Mouse (Mus musculus): ENCODE measurements around the gene Stag3. TPM values are rescaled to one million over a fixed set of nuclear protein-coding genes. Genes with fewer than 3 reads are reported as not detected.

The Stag3 gene
- polyA plus RNA-seq, 1 experiment from 2014 or later, result 2.5 TPM

DNA sequence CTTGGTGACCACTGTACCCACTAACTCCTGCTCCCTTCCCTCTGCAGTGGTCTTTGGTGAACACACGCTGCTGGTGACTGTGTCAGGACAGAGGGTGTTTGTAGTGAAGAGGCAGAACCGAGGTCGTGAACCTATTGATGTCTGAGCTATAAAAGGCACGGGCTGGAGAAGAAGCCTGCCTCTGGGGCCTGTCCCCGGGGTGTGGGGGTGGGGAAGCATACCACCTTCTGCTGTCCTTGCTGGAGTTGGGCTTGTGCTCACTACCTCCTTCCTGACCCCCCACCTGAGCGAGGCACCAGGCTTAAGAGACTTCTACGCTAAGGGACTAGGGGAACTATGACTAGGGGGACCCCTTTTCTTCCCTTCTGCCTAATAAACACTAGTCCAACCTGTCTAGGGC lies 21.0 kb upstream of the Stag3 start:
- H3K9me3 ChIP-seq (replicated peaks), result no peaks in the 10 kb centered on the region
- H3K27ac ChIP-seq (replicated peaks), result no peak overlapping the region
- 84% methylated on average over 7 of the region's 7 CpGs for WGBS
- H3K36me3 ChIP-seq, result peaks cover 56% of the 10 kb centered on the region
- DNase-seq (ENCODE audit: low spot score), result no peak
- no peaks in the 10 kb centered on the region for H3K27me3 ChIP-seq (ENCODE audit: low read depth, poor library complexity, severe bottlenecking)
- H3K4me3 ChIP-seq, result 0 out of 2 replicates have a peak overlapping the region, but pooled peaks have one; percentile 2
- peaks cover 38% of the 10 kb centered on the region for H3K4me1 ChIP-seq

DNA sequence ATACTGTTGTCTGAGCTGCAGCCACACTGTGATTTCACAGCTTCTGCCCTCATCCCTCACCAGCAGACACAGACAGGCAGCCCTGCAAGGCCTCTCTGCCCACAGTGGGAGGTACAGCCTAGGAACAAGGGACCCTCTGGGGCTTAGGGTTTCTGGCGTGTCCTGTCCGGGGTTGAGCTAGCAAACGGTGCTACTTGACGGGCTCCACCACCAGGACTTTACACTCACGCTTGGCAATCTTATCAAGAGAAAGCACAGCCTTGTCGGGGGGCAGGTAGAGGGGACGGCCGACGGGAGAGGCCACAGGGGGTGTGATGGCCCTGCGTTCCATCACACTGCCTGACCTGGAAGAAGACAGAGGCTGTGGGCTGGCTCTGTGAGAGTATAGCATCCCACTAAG lies 20.0 kb upstream of the Stag3 start:
- Histone ChIP-seq H3K4me3 (no peak overlapping the region), H3K27me3 (ENCODE audit: low read depth, poor library complexity, severe bottlenecking) (no peaks in the 10 kb centered on the region), H3K36me3 (peaks cover 56% of the 10 kb centered on the region), H3K27ac (replicated peaks) (no peak overlapping the region), H3K9me3 (replicated peaks) (no peaks in the 10 kb centered on the region), H3K4me1 (peaks cover 43% of the 10 kb centered on the region)
- no peak for DNase-seq (ENCODE audit: low spot score)
- WGBS, result 90% methylated on average over 10 of the region's 10 CpGs

GRCm38 (mm10) chr5:138260834-138261233 lies 19.2 kb upstream of the Stag3 start:
- H3K27me3 ChIP-seq (ENCODE audit: low read depth, poor library complexity, severe bottlenecking), result no peaks in the 10 kb centered on the region
- no peak overlapping the region for H3K4me3 ChIP-seq
- WGBS, result 95% methylated on average over 11 of the region's 11 CpGs
- H3K27ac ChIP-seq (replicated peaks), result no peak overlapping the region
- H3K4me1 ChIP-seq, result peaks cover 42% of the 10 kb centered on the region
- no peaks in the 10 kb centered on the region for H3K9me3 ChIP-seq (replicated peaks)
- no peak for DNase-seq (ENCODE audit: low spot score)
- peaks cover 61% of the 10 kb centered on the region for H3K36me3 ChIP-seq

DNA sequence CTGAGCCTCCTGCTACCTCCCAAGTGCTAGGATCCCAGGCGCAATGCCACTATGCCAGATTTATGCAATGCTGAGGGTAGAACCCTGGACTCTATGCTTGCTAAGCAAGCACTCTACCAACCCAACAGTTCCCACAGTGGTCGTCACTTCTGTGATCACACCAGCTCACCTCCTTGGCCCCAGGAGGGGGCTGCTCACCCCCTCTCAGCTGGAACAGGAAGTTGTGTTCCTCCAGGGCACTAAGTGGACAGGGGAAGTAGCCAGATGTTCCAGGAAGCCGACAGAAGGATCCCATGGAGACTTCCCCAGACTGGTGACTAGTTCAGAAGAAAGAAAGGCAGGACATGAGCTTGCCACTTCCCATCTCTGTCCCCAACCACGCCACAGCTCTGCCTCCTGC lies 18.0 kb upstream of the Stag3 start:
- H3K9me3 ChIP-seq (replicated peaks), result no peaks in the 10 kb centered on the region
- H3K4me3 ChIP-seq, result peak overlapping the region; percentile 99
- H3K36me3 ChIP-seq, result peaks cover 72% of the 10 kb centered on the region
- 86% methylated on average over 4 of the region's 4 CpGs for WGBS
- no peak for DNase-seq (ENCODE audit: low spot score)
- peaks cover 31% of the 10 kb centered on the region for H3K4me1 ChIP-seq
- H3K27me3 ChIP-seq (ENCODE audit: low read depth, poor library complexity, severe bottlenecking), result no peaks in the 10 kb centered on the region
- H3K27ac ChIP-seq (replicated peaks), result no peak overlapping the region

- H3K36me3 ChIP-seq, result peaks cover 71% of the 10 kb centered on the region
- H3K27ac ChIP-seq (replicated peaks), result peak overlapping the region; percentile 92; the same call in 1 of the 2 replicates
- 75% methylated on average over 18 of the region's 18 CpGs for WGBS
- H3K4me1 ChIP-seq, result peaks cover 31% of the 10 kb centered on the region
- no peaks in the 10 kb centered on the region for H3K27me3 ChIP-seq (ENCODE audit: low read depth, poor library complexity, severe bottlenecking)
- H3K9me3 ChIP-seq (replicated peaks), result no peaks in the 10 kb centered on the region
- H3K4me3 ChIP-seq, result peak overlapping the region; percentile 99
- no peak for DNase-seq (ENCODE audit: low spot score)
These were observed 17.3 kb upstream of the Stag3 start for GRCm38 (mm10) chr5:138262582-138263240.

DNA sequence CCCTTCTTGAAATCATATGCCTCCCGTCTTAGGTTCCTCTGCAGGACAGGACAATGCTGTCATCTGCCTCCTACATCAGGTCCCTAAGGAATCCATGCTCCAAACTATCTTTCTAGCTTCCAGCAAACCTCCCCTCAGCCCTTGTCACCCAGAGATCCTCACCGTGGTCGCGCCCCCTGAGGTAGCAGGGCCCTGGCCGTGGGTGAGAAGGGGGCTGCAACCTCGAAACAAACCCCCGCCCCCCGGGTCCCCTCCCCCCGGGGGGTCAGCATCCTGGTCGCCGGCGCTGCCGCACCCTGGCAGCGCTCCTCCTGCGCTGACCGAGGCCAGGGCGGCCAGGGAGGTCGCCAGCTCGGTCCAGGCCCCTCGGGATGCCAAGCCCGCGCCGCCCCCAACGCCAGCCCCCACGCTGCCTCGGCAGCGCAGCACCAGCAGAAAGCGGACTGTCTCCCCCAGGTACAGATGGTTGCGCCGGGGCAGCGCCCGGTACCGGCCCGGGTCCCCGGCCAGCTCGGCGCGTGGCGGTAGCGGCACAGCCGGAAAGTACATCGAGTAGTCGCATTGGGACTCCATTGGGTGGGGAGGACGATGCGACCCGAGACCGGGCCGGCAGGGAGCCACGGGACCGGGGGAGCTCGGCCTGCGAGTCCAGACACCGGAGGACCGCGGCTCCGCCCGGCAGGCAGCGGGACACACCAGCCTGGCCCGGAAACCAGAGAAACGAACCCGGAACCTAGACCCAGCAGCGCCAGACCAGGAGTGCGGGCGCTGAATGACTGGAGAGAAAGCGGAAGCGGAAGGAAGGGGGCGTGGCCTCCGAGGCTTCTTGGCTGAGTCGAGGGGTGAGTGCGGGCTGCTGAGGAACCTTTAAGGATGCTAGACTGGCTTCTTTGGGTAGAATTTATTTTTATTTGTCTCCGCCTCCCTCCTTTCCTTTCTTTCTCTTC lies 16.5 kb upstream of the Stag3 start, which contains the start of gene BC037034:
BC037034 (minus strand) TSS at position 774 of the 947 bp plus-strand sequence.
- Histone ChIP-seq H3K9me3 (replicated peaks) (no peaks in the 10 kb centered on the region), H3K27ac (replicated peaks) (peak within 1 kb of the TSS; percentile 92), H3K27me3 (ENCODE audit: low read depth, poor library complexity, severe bottlenecking) (no peaks in the 10 kb centered on the region), H3K4me3 (peak within 1 kb of the TSS; percentile 99), H3K36me3 (peaks cover 63% of the 10 kb centered on the region), H3K4me1 (peaks cover 31% of the 10 kb centered on the region)
- DNase-seq (ENCODE audit: low spot score), result peak; percentile 89
- under 1% methylated on average over 70 of the region's 71 CpGs for WGBS

DNA sequence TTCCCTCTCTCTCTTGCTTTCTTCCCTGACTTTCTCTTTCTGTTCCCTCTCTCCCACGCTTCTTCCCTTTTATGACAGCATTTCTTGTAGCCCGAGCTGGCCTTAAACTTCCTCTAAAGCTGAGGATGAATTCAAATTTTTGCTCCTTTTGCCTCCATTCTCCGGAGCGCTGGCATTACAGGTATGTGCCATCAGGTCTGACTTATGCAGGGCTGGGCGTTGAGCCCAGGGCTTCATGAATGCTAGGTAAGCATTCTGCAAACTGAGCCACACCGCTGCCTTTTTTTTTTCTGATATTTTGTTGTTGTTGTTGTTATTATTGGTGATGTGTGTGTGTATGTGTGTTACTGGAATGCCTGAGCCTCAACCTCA lies 15.8 kb upstream of the Stag3 start:
- peak overlapping the region; percentile 92 for H3K27ac ChIP-seq (replicated peaks)
- no peak for DNase-seq (ENCODE audit: low spot score)
- 15% methylated on average over 6 of the region's 6 CpGs for WGBS
- no peaks in the 10 kb centered on the region for H3K9me3 ChIP-seq (replicated peaks)
- H3K36me3 ChIP-seq, result peaks cover 56% of the 10 kb centered on the region
- peaks cover 31% of the 10 kb centered on the region for H3K4me1 ChIP-seq
- H3K27me3 ChIP-seq (ENCODE audit: low read depth, poor library complexity, severe bottlenecking), result no peaks in the 10 kb centered on the region
- peak overlapping the region; percentile 99 for H3K4me3 ChIP-seq

- WGBS, result 95% methylated on average over 4 of the region's 4 CpGs
These were observed 14.3 kb upstream of the Stag3 start for GRCm38 (mm10) chr5:138265712-138266111.

DNA sequence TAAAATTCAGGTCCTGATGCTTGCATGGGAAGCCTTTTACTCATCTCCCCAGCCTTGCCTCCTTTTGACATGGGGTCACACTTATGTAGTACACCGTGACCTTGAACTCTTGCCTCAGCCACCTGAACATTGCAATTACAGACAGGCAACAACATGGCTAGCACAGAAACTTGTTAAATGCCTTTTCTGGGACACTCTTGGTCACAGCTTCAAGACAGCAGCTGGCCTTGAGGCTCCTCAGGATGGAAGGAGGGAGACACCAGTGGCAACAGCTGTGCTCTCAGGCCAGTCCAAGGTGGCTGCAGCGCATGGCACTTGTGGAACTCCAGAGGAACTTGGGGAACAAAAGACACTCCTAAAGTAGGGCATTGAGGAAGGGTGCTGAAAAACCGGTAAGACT lies 12.9 kb upstream of the Stag3 start:
- Histone ChIP-seq H3K36me3 (peaks cover 27% of the 10 kb centered on the region), H3K27ac (replicated peaks) (no peak overlapping the region), H3K27me3 (ENCODE audit: low read depth, poor library complexity, severe bottlenecking) (peaks cover 14% of the 10 kb centered on the region), H3K9me3 (replicated peaks) (no peaks in the 10 kb centered on the region), H3K4me1 (peaks cover 40% of the 10 kb centered on the region), H3K4me3 (no peak overlapping the region)
- peak; percentile 9 for DNase-seq (ENCODE audit: low spot score)
- WGBS, result 88% methylated on average over 3 of the region's 3 CpGs

More at GRCm38 (mm10) chr5:138265712-138266111, 14.3 kb upstream of the Stag3 start:
- DNase-seq (ENCODE audit: low spot score), result no peak
- H3K27ac ChIP-seq (replicated peaks), result no peak overlapping the region
- 0 out of 2 replicates have a peak, but pooled peaks cover under 1% of the 10 kb centered on the region for H3K27me3 ChIP-seq (ENCODE audit: low read depth, poor library complexity, severe bottlenecking)
- no peaks in the 10 kb centered on the region for H3K9me3 ChIP-seq (replicated peaks)
- peaks cover 31% of the 10 kb centered on the region for H3K4me1 ChIP-seq
- no peak overlapping the region for H3K4me3 ChIP-seq
- H3K36me3 ChIP-seq, result peaks cover 41% of the 10 kb centered on the region

DNA sequence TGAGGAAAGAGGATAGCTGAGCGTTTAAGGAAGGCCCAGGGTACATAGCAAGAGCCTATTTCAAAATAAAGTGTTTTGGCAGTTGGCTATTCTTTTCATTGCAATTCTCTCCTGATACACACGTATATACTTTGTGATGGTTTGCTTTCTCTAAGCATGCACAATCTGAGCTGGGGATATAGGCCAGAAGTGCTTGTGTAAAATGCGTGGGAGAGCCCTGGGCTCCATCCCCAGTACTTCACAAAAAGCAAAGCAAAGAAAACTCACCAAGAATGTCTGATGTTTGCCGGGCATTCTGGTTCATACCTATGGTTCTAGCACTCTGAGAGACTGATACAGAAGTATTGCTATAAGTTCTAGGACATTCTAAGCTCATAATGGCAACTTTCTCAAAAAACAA lies 11.1 kb upstream of the Stag3 start:
- DNase-seq (ENCODE audit: low spot score), result no peak
- Histone ChIP-seq H3K27ac (replicated peaks) (no peak overlapping the region), H3K9me3 (replicated peaks) (no peaks in the 10 kb centered on the region), H3K4me1 (peaks cover 45% of the 10 kb centered on the region), H3K4me3 (no peak overlapping the region), H3K27me3 (ENCODE audit: low read depth, poor library complexity, severe bottlenecking) (peaks cover 14% of the 10 kb centered on the region), H3K36me3 (peaks cover 21% of the 10 kb centered on the region)
- WGBS, result 82% methylated on average over 4 of the region's 4 CpGs

DNA sequence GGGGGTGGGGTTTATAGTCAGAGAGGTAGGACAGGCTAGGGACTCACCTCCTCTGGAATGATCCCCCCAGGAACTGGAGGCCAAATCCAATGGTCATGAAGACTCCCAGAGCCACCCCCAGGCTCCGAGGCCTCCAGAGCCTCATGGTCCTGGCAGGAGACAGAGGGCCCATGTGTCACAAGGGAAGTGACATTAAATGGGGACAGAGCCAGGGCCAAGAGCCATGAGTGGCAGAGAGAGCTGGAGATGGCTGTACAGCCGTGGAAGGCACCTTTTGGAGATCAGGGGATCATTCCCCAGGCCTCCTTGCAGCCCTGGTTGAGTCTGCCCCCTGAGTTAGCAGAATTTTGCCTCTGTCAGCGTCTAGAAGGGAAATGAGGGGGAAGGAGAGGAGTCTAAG lies 8.8 kb upstream of the Stag3 start:
- Histone ChIP-seq H3K9me3 (replicated peaks) (no peaks in the 10 kb centered on the region), H3K4me3 (peak overlapping the region; percentile 51; the same call in 1 of the 2 replicates), H3K27me3 (ENCODE audit: low read depth, poor library complexity, severe bottlenecking) (peaks cover 14% of the 10 kb centered on the region), H3K27ac (replicated peaks) (peak overlapping the region; percentile 28; the same call in 1 of the 2 replicates), H3K36me3 (peaks cover 34% of the 10 kb centered on the region), H3K4me1 (peaks cover 54% of the 10 kb centered on the region)
- no peak for DNase-seq (ENCODE audit: low spot score)
- WGBS, result 50% methylated on average over 3 of the region's 3 CpGs

- H3K4me1 ChIP-seq, result peaks cover 66% of the 10 kb centered on the region
These were observed 7.6 kb upstream of the Stag3 start, which contains the start of gene Gal3st4 for GRCm38 (mm10) chr5:138272409-138272923. Gene Gal3st4 (minus strand): TSS chr5:138272840.

More at GRCm38 (mm10) chr5:138272409-138272923, 7.6 kb upstream of the Stag3 start, which contains the start of gene Gal3st4:
- Histone ChIP-seq H3K9me3 (replicated peaks) (no peaks in the 10 kb centered on the region), H3K27ac (replicated peaks) (peak within 1 kb of the TSS; percentile 84), H3K4me3 (peak within 1 kb of the TSS; percentile 51), H3K36me3 (peaks cover 34% of the 10 kb centered on the region), H3K27me3 (ENCODE audit: low read depth, poor library complexity, severe bottlenecking) (peaks cover 25% of the 10 kb centered on the region)
- DNase-seq (ENCODE audit: low spot score), result peak; percentile 72
- WGBS, result 2% methylated on average over 12 of the region's 12 CpGs

Measured in midbrain, embryonic 10.5 days (tissue).